Mouse (Mus musculus): ENCODE results near the gene Cdkn1a. TPM values are rescaled to one million over a fixed set of nuclear protein-coding genes. Genes with fewer than 3 reads are reported as not detected.

Cdkn1a gene
- polyA plus RNA-seq, 1 experiment from 2014 or later, result 64.4 TPM

GRCm38 (mm10) chr17:29072701-29073307, 18.0 kb upstream of the Cdkn1a start:
- Histone ChIP-seq H3K36me3 (no peaks in the 10 kb centered on the region), H3K4me3 (no peak overlapping the region), H3K27me3 (no peaks in the 10 kb centered on the region), H3K9ac (no peak overlapping the region; the same call in 1 of the 2 replicates), H3K4me2 (peak overlapping the region; percentile 42), H3K9me3 (replicated peaks) (no peaks in the 10 kb centered on the region), H3K27ac (peak overlapping the region; percentile 57), H3K4me1 (replicated peaks) (peaks cover 36% of the 10 kb centered on the region)
- ATAC-seq (replicated peaks; ENCODE audit: insufficient number of reproducible peaks, insufficient read depth, low FRiP score, low read depth), result no peak
- WGBS, result 21% methylated on average over 11 of the region's 11 CpGs

GRCm38 (mm10) chr17:29073313-29073712, 17.5 kb upstream of the Cdkn1a start:
- H3K4me1 ChIP-seq (replicated peaks), result peaks cover 39% of the 10 kb centered on the region
- H3K9ac ChIP-seq, result no peak overlapping the region; the same call in 1 of the 2 replicates
- WGBS, result 45% methylated on average over 5 of the region's 5 CpGs

GRCm38 (mm10) chr17:29074085-29074484, 16.7 kb upstream of the Cdkn1a start:
- Histone ChIP-seq H3K4me2 (no peak overlapping the region), H3K36me3 (no peaks in the 10 kb centered on the region), H3K9me3 (replicated peaks) (no peaks in the 10 kb centered on the region), H3K4me3 (no peak overlapping the region), H3K27ac (no peak overlapping the region), H3K9ac (no peak overlapping the region), H3K4me1 (replicated peaks) (peaks cover 42% of the 10 kb centered on the region), H3K27me3 (no peaks in the 10 kb centered on the region)
- no peak for ATAC-seq (replicated peaks; ENCODE audit: insufficient number of reproducible peaks, insufficient read depth, low FRiP score, low read depth)
- WGBS, result 70% methylated on average over 13 of the region's 13 CpGs

More at GRCm38 (mm10) chr17:29073313-29073712, 17.5 kb upstream of the Cdkn1a start:
- no peaks in the 10 kb centered on the region for H3K27me3 ChIP-seq
- no peak for ATAC-seq (replicated peaks; ENCODE audit: insufficient number of reproducible peaks, insufficient read depth, low FRiP score, low read depth)
- H3K4me3 ChIP-seq, result no peak overlapping the region
- H3K27ac ChIP-seq, result peak overlapping the region; percentile 57
- H3K9me3 ChIP-seq (replicated peaks), result no peaks in the 10 kb centered on the region
- H3K36me3 ChIP-seq, result no peaks in the 10 kb centered on the region
- peak overlapping the region; percentile 42 for H3K4me2 ChIP-seq

- H3K27ac ChIP-seq, result no peak overlapping the region
- H3K36me3 ChIP-seq, result no peaks in the 10 kb centered on the region
- H3K4me1 ChIP-seq (replicated peaks), result peaks cover 45% of the 10 kb centered on the region
- 78% methylated on average over 8 of the region's 8 CpGs for WGBS
- ATAC-seq (replicated peaks; ENCODE audit: insufficient number of reproducible peaks, insufficient read depth, low FRiP score, low read depth), result no peak
- no peak overlapping the region for H3K9ac ChIP-seq
- H3K9me3 ChIP-seq (replicated peaks), result no peaks in the 10 kb centered on the region
- peaks cover 5% of the 10 kb centered on the region for H3K27me3 ChIP-seq
- H3K4me2 ChIP-seq, result no peak overlapping the region
- no peak overlapping the region for H3K4me3 ChIP-seq
Measured at GRCm38 (mm10) chr17:29076235-29076634, 14.5 kb upstream of the Cdkn1a start.

- Histone ChIP-seq H3K36me3 (no peaks in the 10 kb centered on the region), H3K4me2 (peak overlapping the region; percentile 68), H3K4me1 (replicated peaks) (peaks cover 40% of the 10 kb centered on the region), H3K4me3 (peak overlapping the region; percentile 42), H3K27me3 (peaks cover 13% of the 10 kb centered on the region), H3K9me3 (replicated peaks) (no peaks in the 10 kb centered on the region), H3K27ac (peak overlapping the region; percentile 40), H3K9ac (peak overlapping the region; percentile 48)
- ATAC-seq (replicated peaks; ENCODE audit: insufficient number of reproducible peaks, insufficient read depth, low FRiP score, low read depth), result no peak
- 17% methylated on average over 14 of the region's 14 CpGs for WGBS
Measured at GRCm38 (mm10) chr17:29077786-29078509, 12.8 kb upstream of the Cdkn1a start.

- Histone ChIP-seq H3K4me3 (peak overlapping the region; percentile 42), H3K27me3 (peaks cover 13% of the 10 kb centered on the region), H3K9ac (peak overlapping the region; percentile 48), H3K4me2 (peak overlapping the region; percentile 68), H3K27ac (peak overlapping the region; percentile 40), H3K4me1 (replicated peaks) (peaks cover 33% of the 10 kb centered on the region), H3K36me3 (no peaks in the 10 kb centered on the region), H3K9me3 (replicated peaks) (no peaks in the 10 kb centered on the region)
- ATAC-seq (replicated peaks; ENCODE audit: insufficient number of reproducible peaks, insufficient read depth, low FRiP score, low read depth), result peak; percentile 70
- WGBS, result 7% methylated on average over 25 of the region's 25 CpGs
Measured at GRCm38 (mm10) chr17:29078519-29079383, 12.0 kb upstream of the Cdkn1a start.

- ATAC-seq (replicated peaks; ENCODE audit: insufficient number of reproducible peaks, insufficient read depth, low FRiP score, low read depth), result no peak
- Histone ChIP-seq H3K4me1 (replicated peaks) (peaks cover 33% of the 10 kb centered on the region), H3K9me3 (replicated peaks) (no peaks in the 10 kb centered on the region), H3K36me3 (no peaks in the 10 kb centered on the region), H3K27me3 (peaks cover 13% of the 10 kb centered on the region), H3K27ac (no peak overlapping the region), H3K9ac (no peak overlapping the region), H3K4me3 (peak overlapping the region; percentile 11; the same call in 1 of the 2 replicates), H3K4me2 (peak overlapping the region; percentile 46)
- 12% methylated on average over 23 of the region's 23 CpGs for WGBS
Measured at GRCm38 (mm10) chr17:29080758-29081617, 9.8 kb upstream of the Cdkn1a start.

- H3K27me3 ChIP-seq, result peaks cover 13% of the 10 kb centered on the region
- 31% methylated on average over 21 of the region's 21 CpGs for WGBS
- peak overlapping the region; percentile 11; the same call in 1 of the 2 replicates for H3K4me3 ChIP-seq
- peaks cover 29% of the 10 kb centered on the region for H3K4me1 ChIP-seq (replicated peaks)
- peak overlapping the region; percentile 46 for H3K4me2 ChIP-seq
- no peak for ATAC-seq (replicated peaks; ENCODE audit: insufficient number of reproducible peaks, insufficient read depth, low FRiP score, low read depth)
- no peak overlapping the region for H3K9ac ChIP-seq
- no peak overlapping the region for H3K27ac ChIP-seq
- H3K36me3 ChIP-seq, result no peaks in the 10 kb centered on the region
- no peaks in the 10 kb centered on the region for H3K9me3 ChIP-seq (replicated peaks)
Measured at GRCm38 (mm10) chr17:29081618-29082381, 9.0 kb upstream of the Cdkn1a start.

- Histone ChIP-seq H3K4me2 (no peak overlapping the region), H3K9me3 (replicated peaks) (no peaks in the 10 kb centered on the region), H3K9ac (no peak overlapping the region), H3K4me1 (replicated peaks) (peaks cover 19% of the 10 kb centered on the region), H3K27ac (no peak overlapping the region), H3K27me3 (peaks cover 13% of the 10 kb centered on the region), H3K4me3 (no peak overlapping the region), H3K36me3 (no peaks in the 10 kb centered on the region)
- ATAC-seq (replicated peaks; ENCODE audit: insufficient number of reproducible peaks, insufficient read depth, low FRiP score, low read depth), result no peak
- WGBS, result 83% methylated on average over 8 of the region's 8 CpGs
Measured at GRCm38 (mm10) chr17:29083586-29083985, 7.2 kb upstream of the Cdkn1a start.

- Histone ChIP-seq H3K4me1 (replicated peaks) (peaks cover 13% of the 10 kb centered on the region), H3K9ac (no peak overlapping the region), H3K4me3 (no peak overlapping the region), H3K4me2 (no peak overlapping the region), H3K27me3 (peaks cover 13% of the 10 kb centered on the region), H3K27ac (no peak overlapping the region), H3K9me3 (replicated peaks) (no peaks in the 10 kb centered on the region), H3K36me3 (no peaks in the 10 kb centered on the region)
- ATAC-seq (replicated peaks; ENCODE audit: insufficient number of reproducible peaks, insufficient read depth, low FRiP score, low read depth), result no peak
- WGBS, result 85% methylated on average over 7 of the region's 7 CpGs
Measured at GRCm38 (mm10) chr17:29084656-29085055, 6.1 kb upstream of the Cdkn1a start.
